Mouse (Mus musculus): Measurements from ENCODE around the gene Dglucy.

The Dglucy gene

DNA sequence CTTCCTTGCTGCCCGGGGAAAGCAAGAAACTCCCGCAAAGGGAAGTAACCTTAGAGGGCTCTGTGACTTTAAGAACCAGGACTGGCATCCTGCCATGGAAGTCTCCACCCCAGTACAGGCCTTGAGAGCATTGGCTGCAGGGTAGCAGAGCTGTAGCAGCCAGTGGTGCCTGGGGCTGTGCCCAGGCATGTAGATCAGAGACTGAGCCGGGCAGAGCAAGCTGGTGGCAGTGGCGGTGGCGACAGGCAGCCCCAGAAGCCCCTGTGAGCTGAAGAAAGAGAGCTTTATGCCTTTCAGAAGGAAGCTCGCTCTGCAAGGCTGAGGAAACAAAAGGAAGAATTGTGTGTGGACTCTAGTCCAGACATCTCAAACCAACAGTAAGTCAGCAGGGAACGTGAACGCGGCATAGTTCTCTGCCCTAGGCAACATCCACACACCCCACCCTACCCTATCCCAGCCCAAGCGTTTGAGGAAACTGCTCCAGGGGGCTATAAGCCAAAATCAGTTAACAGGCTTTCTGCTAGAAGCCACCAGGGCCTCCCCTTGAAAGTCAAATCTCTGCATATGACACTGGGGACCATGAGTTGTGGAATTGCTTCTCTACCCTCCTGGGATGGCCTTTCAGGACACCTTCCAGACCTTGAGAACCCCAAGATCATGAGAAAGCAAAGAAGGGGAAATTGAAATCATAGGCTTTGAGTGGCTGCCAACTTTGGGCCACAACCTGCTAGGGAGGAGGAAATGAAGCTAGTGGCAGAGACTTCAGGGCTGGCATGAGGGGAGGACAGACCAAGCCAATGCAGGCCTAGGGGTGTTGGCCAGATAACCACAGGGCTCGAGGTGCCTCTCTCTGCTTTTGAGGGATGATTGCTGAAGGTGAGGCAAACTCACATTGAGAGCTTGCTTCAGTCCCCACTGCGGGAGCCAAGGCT, at the start of gene Dglucy:
Dglucy (plus strand) TSS at position 124 of the 932 bp plus-strand sequence.
- in situ Hi-C loops (cut with MboI, MseI), result no loop called here

DNA sequence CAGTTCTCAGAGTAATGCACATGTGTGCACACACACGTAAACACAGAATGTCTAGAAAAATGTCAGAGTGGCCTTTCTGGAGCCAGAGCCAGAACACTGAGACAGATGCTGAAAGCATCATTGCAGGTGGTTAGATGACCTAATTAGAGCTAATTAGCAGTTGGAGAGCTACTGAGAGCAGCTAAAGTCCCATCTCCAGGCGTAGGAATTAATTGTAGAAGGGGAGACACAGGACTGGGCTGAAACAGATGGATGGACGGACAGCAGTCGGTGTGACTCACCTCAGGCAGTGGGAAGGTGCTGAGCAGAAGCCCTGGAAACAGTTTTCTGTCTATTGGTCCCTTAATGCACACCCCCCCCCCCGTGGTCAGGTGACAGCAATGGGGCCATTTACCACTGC, 43.7 kb upstream of the Dglucy start:
- in situ Hi-C loops (cut with MboI, MseI), result no loop called here

DNA sequence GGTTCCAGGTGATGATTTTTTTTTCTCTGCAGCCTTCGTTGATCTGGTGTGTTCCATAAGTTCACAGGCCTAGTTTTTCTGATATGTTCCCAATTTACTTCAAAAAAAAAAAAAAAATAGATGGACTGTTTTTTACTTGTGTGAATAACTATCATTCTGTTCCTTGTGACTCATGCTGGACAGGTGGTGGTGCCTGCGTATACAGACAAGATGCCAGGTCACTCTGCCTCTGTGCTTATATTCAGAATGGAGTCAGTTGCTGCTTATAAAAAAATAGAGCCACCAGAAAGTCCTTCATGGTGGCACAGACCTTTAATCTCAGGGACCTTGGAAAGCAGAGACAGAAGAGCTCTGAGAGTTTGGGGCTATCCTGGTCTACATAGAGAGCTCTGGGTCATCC, 43.3 kb upstream of the Dglucy start:
- in situ Hi-C loops (cut with MboI, MseI), result no loop called here

- in situ Hi-C loops (cut with MboI, MseI), result no loop called here
Measured at GRCm38 (mm10) chr12:100738498-100738897, 40.4 kb upstream of the Dglucy start.

DNA sequence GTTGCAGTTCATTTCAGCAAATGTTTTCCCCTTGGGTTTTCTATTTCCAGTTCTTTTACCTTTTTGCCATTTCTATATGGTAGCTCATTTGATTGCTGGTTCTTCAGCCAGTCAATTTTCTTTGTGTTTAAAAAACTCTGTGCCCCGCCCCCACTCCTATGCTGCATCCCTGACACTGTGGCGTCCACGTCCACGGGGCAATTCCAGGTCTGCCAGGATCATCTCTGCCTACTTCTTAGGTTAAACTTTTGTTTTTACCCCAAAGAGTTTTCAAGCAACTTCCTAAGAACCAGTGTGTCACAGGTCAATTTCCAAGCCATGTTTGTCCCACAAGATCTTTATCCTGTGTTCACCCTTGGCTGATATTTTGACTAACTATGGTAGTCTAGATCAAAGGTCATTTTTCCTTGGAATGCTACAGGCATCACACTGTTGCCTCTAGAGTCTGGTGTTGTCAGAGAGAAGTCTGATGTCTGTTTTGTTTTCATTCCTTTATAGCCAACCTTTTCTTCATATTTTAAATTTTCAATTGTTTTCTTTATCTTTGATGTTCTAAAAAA, 39.8 kb upstream of the Dglucy start:
- in situ Hi-C loops (cut with MboI, MseI), result no loop called here

DNA sequence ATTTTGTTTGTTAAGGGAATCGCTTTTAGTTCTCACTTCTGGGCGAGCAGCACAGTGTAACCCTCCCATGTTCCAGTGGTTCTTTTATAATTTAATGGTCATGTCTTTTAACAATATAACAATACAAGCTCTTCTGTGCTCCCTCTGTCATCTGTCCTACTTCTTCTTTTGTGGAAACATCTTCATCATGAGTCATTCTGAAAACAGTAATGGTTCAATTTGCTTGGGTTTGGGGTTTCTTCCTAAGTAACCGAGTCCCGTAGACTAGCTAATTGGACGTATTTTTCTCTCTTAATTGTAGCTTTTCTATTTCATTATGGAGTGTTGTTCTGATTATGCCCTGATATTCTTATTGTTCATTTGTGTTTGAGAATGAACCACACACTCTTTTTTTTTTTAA, 38.5 kb upstream of the Dglucy start:
- in situ Hi-C loops (cut with MboI, MseI), result no loop called here

- in situ Hi-C loops (cut with MboI, MseI), result no loop called here
Measured at GRCm38 (mm10) chr12:100742468-100742867, 36.4 kb upstream of the Dglucy start.

DNA sequence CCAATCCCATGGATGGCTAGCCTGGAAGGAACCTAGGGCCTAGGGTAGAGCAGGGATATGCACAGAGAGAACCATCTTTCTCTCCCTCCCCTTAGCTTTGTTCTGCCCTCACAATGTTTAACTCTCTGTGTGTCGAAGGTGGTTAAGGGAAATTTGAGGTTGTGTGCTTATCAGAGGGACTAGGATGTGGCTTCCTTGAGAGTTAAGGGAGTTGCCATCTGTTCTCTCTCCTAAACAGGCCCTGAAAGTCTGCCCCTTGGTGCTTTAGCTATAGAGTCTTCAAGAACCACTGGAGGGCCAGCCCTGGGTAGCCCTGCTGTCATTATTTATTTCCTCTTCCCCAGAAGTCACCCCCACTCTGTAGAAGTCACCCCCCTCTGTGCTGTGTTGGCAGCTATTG, 25.9 kb upstream of the Dglucy start:
- in situ Hi-C loops (cut with MboI, MseI), result no loop called here

DNA sequence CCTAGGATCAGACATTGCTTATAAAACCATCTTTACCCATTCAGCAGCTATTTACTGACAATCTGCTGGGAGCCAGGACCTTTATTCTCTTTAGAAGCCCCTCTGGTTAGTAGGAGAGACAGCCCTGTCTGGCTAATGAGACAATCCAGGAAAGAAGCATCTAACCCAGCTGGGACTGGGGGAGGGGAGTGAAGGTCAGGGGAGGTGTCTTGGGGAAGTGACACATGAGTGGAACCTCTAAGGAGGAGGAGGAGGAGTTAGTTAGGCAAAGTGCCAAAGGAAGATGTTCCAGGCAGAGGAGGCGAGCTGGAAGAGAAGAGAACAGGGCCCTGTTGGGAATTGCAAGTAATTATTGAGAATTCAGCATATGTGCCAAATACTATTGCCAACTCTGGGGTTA, 25.1 kb upstream of the Dglucy start:
- in situ Hi-C loops (cut with MboI, MseI), result no loop called here

GRCm38 (mm10) chr12:100757427-100757826, 21.4 kb upstream of the Dglucy start:
- in situ Hi-C loops (cut with MboI, MseI), result no loop called here

DNA sequence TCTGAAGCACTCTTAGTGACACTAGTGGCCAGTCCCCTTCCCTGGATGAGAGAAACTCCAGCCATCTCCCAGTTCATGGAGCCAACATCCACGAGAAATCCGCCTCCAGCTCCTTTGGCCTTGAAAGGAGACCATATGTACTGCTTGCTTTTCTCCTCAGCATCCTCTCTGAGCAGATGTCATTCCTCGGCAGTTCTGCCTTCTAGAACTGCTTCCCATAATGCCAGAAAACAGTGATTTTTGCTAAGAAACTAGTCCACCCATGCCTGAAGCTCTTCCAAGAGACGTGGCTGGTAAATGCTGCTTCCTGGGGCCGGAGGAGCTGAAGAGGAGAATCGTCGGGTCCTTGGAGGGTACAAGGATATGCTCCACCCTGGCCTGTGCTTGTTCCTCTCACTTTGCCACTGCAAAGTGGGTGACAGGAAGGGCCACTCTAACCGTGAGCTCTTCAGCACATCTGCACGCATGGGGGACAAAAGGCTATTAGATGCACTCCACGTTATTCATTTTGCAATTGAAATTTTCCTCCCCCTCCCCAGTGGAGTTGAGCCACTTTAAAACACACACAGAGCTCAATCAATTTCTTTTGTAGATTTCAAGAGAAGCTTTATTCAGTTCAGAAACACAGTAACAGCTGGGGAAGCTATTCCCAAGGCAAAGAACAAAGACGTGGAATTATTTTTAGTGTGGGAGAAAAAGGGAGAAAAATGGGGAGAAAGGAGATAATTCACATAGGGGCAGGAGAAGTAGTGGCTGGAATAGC, 16.0 kb upstream of the Dglucy start:
- in situ Hi-C loops (cut with MboI, MseI), result no loop called here

GRCm38 (mm10) chr12:100764329-100765018, 14.4 kb upstream of the Dglucy start:
- in situ Hi-C loops (cut with MboI, MseI), result no loop called here

GRCm38 (mm10) chr12:100769871-100770270, 9.0 kb upstream of the Dglucy start:
- in situ Hi-C loops (cut with MboI, MseI), result no loop called here

DNA sequence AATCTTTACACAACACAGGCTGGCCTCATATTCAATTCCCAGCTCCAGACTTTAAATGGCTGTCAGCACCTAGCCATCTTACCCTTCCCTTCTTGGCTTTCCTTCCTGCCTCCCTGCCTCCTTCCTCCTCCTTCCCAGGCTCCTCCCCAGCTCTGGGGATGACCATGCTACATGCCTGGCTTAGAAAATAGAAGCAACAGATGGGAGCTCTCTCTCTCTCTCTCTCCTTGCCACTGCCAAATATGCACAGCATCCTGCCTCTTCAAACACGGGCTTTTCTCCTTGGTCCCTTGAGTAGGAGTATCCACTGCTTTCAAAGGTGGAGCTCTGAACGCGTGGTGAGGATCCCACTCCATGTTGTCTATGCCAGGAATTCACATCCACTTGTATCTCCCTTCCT, 8.1 kb upstream of the Dglucy start:
- in situ Hi-C loops (cut with MboI, MseI), result no loop called here

DNA sequence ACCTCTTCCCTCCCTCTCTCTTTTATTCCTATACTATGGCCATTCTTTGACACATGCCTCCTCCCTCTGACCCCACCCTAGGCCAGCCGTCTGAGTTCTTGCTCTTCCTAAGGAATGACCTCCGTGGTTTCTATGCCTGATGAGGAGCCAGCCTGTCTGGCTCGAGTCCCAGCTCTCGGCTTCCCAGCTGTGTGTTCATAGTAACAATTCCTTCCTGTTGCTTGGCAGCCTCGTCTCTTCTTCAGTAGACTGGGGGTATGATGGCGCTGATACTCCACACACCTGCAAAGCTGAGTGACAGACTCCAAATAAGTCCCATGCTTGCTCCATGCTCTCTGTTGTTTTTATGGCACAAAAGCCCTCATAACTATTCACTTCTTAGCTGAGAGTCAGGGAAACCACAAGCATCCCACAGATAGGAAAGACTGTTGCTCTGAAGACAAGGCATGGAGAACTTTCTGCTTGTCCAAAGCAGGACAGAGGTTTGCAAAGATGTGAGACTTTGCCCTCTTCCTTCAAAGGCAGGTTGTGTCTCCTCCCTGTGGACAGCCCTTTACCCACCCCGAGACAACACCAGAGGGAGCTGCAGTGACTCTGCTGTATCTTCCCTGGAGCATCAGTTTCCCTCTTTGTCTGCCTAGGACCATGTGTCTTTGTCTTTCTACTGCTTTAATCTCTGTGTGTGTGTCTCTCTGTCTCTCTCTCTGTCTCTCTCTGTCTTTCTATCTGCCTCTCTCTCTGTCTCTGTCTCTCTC, 6.5 kb upstream of the Dglucy start:
- in situ Hi-C loops (cut with MboI, MseI), result no loop called here

DNA sequence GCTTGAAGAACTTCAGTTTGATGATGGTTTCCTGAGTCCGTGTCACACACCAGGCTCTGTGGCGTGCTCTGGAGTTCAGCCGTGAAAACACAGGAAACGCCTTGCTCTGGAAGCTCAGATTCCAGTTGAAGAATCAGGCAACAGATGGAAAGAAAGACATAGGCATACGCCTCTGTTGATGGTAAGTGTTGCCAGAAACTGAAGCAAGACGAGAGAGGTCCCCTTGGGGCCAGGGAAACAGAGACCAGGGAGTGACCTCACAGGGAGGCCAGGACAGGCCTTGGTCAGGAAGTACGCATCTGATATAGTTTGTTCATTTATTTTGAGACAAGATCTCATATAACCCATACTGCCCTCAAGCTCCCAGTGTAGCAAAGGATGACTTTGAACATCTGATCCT, 4.1 kb upstream of the Dglucy start:
- in situ Hi-C loops (cut with MboI, MseI), result no loop called here

GRCm38 (mm10) chr12:100775291-100775690, 3.6 kb upstream of the Dglucy start:
- in situ Hi-C loops (cut with MboI, MseI), result no loop called here

GRCm38 (mm10) chr12:100775911-100776581, 2.8 kb upstream of the Dglucy start:
- in situ Hi-C loops (cut with MboI, MseI), result no loop called here

- in situ Hi-C loops (cut with MboI, MseI), result no loop called here
Measured at GRCm38 (mm10) chr12:100776991-100777390, 1.9 kb upstream of the Dglucy start.

- in situ Hi-C loops (cut with MboI, MseI), result no loop called here
Measured at GRCm38 (mm10) chr12:100778276-100778933, 452 bp upstream of the Dglucy start.
